Mouse (Mus musculus): ENCODE results near the gene Mob3a. TPM values are rescaled to one million over a fixed set of nuclear protein-coding genes. Genes with fewer than 3 reads are reported as not detected.

Gene Mob3a
- 13.4 and 25.6 TPM in 2 replicates for total RNA-seq (2015; ENCODE audit: low replicate concordance)
- total RNA-seq (2017; ENCODE audit: low replicate concordance): 11.0 and 18.2 TPM in 2 replicates

- peak; percentile 70 for ATAC-seq (replicated peaks; ENCODE audit: low FRiP score, poor library complexity, severe bottlenecking)
Observed at GRCm38 (mm10) chr10:80701721-80702535, at the start of gene Mob3a, which contains the start of gene Izumo4. Mob3a (minus strand) TSS chr10:80701977. Izumo4 (plus strand) TSS chr10:80702184.

DNA sequence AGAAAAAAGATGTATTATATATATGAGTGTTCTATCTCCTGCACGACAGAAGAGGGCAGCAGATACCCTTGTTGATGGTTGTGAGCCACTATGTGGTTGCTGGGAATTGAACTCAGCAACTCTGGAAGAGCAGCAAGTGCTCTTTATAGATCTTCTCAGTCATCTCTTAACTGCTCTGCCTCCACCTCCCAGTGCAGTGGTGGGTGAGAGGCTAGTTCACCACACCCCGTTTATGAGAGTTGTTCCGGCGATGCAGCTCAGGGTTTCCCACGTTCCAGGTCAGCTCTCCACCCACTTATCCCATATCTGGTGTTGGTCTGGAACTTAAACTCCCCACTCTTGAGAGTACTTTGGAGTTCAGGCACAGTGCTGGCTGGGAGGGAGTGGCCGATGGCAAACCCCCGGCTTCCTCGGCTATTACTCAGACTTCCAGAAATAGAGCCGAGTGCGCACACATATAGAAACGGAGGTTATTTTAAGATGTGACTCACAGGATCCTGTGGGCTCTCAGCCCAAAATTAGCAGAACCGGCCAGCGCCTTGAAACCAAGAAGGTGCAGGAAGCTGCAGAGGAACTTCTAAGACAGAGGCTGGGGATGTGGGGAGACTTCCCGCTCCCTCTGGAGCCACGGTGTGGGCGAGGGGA, 49.5 kb upstream of the Mob3a start:
- ATAC-seq (replicated peaks; ENCODE audit: low FRiP score, poor library complexity, severe bottlenecking): no peak

DNA sequence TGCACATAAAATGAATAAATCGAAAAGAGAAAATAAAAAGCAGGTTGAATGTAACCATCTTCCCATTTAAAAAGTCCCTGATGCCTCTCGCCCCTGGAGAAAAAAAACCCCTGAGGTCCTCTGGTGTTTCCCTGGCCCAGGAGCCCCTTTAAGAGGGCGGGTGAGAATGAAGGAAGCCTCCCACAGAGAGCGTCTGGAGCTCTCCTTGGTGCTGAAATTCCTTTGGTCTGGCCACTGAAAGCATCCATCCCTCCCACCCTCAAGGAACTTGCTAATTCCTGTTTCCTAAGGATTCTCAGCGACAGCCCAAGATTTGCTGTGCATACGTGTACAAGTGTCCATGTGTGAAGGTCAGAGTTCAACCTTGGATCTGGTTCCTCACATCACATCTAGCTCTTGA, 46.8 kb upstream of the Mob3a start:
- ATAC-seq (replicated peaks; ENCODE audit: low FRiP score, poor library complexity, severe bottlenecking): no peak

DNA sequence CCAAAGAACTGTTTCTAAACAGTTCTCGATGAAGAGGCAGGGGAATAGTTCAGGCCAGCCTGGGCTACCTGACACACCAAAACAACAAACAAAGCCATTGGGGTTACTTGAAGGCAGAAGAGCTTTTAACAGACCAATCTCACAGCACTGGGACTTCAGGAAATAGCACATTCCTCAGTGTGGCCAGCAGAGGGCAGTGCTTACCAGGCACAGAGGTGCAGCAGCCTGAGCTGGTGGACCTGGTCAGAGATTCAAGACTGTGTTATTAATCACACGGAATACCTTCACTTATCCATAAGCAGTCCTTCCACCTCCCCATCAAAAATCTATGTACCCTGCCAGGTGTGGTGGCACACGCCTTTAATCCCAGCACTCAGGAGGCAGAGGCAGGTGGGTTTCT, 45.6 kb upstream of the Mob3a start:
- ATAC-seq (replicated peaks; ENCODE audit: low FRiP score, poor library complexity, severe bottlenecking): peak; percentile 75

DNA sequence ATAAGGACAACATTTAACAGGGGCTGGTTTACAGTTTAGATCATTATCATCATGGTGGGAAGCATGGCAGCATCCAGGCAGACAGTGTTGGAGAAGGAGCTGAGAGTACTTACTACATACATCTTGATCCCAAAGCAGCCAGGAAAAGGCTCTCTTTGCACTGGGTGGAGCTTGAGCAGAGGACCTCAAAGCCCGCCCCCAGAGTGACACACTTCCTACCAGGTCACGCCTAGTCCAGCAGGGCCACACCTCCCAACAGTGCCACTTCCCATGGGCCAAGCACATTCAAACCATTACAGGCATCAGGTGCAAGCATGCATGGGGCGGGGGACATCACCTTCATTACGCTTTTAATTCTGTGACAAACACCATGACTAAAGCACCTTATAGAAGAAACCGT, 42.5 kb upstream of the Mob3a start:
- ATAC-seq (replicated peaks; ENCODE audit: low FRiP score, poor library complexity, severe bottlenecking): peak; percentile 66

DNA sequence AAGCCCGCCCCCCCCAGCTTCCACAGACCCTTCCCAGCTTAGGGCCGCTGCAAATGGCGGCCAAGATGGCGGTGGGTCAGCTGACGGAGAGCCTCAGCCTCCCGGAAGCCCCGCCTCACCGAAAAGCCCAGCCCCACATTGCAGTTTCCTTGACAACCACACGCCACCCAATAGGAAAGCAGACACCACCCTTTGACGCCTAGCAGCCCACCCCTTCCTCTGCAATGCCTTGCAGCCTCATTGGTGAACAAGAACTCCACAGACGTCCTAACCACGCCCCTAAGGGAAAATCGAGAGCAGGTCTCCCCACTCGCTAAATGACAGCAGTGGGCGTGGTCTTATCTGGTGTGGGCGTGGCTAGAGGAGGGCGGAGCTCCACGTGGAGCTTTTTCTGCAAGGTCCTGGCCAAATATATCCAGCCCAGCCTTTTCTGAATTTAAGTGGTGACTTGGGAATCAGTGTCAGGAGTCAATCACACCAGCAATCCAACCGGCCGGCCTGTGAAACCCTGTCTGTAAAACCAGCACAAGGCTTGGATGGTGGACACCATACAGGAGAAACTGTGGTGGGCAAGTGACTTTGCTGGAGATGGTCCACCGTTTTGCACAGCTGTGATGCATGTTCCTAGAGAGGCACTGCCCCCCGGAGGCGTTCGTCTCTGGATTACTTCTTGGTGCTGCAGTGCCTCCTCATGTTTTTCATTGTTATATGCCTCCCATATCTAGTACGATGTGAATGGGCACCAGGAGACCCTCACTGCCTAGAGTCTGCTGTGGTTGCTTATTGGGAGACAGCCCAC, 40.6 kb upstream of the Mob3a start, which contains the start of gene Ap3d1:
Ap3d1 (minus strand) TSS at position 85 of the 799 bp plus-strand sequence.
- peak; percentile 94 for ATAC-seq (replicated peaks; ENCODE audit: low FRiP score, poor library complexity, severe bottlenecking)

- ATAC-seq (replicated peaks; ENCODE audit: low FRiP score, poor library complexity, severe bottlenecking): peak; percentile 3; the same call in 1 of the 2 replicates
Observed at GRCm38 (mm10) chr10:80741634-80742179, 39.9 kb upstream of the Mob3a start.

- ATAC-seq (replicated peaks; ENCODE audit: low FRiP score, poor library complexity, severe bottlenecking): 0 out of 2 replicates have a peak, but pooled peaks have one; percentile 6
Observed at GRCm38 (mm10) chr10:80741146-80741545, 39.4 kb upstream of the Mob3a start.

GRCm38 (mm10) chr10:80738657-80739056, 36.9 kb upstream of the Mob3a start:
- ATAC-seq (replicated peaks; ENCODE audit: low FRiP score, poor library complexity, severe bottlenecking): no peak

DNA sequence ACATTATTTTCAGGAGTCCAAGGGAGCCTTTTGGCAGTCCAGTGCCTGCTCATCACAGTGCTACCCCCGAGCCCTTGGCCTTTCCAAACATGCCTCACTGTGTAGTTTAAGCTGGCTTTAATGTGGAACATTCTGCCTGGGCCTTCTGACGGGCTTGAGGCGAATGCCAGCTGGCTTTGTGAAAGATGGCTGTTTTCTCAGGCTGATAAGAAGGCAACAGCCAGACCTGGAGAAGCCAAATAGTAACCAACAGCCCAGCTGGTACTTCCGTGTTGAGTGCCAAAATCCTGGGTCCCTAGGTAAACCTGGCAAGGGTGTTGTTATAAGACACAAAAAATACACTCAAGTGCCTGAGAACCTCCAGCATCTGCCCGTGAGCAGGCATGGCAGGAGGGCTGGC, 35.0 kb upstream of the Mob3a start:
- ATAC-seq (replicated peaks; ENCODE audit: low FRiP score, poor library complexity, severe bottlenecking): no peak

DNA sequence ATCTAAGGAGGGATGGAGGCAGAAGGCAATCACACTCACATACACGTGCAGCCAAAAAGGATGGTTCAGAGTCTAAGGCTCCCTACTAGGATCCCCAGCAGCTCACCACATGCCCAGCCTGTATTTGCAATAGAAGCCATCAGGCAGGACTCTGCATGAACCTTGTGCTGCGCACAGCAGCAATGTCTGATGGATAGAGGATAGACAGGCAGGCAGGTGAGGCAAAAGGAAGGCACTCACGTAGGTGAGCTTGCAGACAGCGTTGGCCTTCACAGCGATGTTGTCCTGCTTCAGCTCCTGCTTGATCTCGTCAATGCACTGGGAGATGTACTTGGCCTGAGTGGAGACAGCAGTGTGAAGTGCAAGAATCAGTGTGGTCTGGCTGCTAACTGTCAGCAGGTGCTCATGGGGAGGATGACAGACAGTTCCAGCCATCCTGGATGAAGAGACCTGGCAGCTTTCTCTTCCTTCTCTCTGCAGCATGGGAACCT, 30.9 kb upstream of the Mob3a start:
- no peak for ATAC-seq (replicated peaks; ENCODE audit: low FRiP score, poor library complexity, severe bottlenecking)

DNA sequence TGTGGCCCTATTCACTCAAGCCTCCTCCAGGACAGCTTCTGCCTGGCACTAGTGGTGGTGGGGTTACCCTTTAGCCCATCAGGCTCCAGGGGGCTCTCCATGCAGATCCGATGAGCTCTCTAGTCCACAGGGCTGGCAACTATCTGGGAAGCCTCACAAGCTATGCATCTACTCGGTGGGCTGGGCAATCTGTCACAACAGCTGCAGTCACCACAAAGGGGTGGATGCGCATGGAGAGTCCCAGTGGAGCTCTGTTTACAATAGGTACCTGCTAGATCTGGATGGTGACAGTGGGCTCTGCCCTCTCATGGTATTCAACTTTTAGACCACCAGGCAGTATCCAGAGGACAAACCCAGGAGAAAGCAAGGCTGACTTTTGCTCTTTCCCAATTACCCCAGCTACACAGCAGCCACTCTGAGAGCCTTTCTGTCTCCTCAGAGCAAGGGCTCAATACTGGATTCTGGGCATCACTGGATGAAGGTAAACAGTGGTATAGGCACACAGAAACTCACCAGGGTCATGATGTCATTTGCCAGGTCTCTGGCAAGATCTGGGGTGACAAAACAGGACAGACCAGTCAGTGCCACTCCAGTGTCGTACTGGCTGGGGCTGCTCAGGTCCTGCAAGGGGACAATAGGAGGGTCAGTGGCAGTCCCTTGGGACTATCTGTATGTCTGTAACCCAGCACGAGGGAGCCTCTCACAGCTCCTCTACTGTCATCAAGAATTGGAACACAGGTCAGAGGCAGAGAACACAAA, 25.8 kb upstream of the Mob3a start:
- no peak for ATAC-seq (replicated peaks; ENCODE audit: low FRiP score, poor library complexity, severe bottlenecking)

- ATAC-seq (replicated peaks; ENCODE audit: low FRiP score, poor library complexity, severe bottlenecking): no peak
Observed at GRCm38 (mm10) chr10:80717281-80717680, 15.5 kb upstream of the Mob3a start.

GRCm38 (mm10) chr10:80710834-80711233, 9.1 kb upstream of the Mob3a start:
- ATAC-seq (replicated peaks; ENCODE audit: low FRiP score, poor library complexity, severe bottlenecking): no peak

DNA sequence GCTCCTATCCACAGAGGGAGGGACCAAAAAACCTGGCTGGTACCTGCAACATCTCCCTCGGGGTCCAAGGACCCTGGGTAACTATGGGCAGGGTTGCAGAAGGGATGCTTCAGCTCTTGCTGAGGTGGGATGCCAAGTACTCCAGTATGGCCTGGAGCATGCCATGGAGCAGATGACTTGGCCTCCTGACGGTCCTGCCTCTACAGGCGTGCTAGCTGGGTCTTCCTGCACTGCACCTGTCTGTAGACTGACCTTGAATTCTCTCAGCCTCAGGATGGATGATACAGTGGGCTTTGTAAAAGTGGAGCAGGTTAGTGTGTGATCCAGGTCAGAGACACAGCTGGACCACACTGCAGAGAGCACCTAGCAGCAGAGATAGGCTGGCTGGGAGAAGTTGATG, 3.7 kb upstream of the Mob3a start:
- ATAC-seq (replicated peaks; ENCODE audit: low FRiP score, poor library complexity, severe bottlenecking): no peak

GRCm38 (mm10) chr10:80705033-80705432, 3.3 kb upstream of the Mob3a start:
- ATAC-seq (replicated peaks; ENCODE audit: low FRiP score, poor library complexity, severe bottlenecking): no peak

DNA sequence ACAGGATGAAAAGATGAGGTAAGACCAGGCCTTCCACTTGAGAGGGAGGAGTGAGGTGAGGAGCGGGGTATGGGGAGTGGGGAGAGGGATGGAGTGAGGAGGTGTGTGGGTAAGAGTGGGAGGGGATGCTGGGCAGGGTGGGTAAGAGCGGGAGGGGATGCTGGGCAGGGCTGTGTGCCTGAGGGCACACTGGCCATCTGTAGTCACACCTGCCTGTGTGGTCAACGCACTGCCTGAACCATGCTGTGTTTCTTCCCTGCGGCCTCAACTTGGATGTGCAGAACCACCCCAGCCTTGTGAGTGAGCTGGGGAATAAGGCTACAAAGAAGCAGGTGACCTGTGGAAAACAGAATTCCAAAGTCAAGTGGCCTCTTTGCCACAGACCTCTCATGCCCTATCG, 2.6 kb upstream of the Mob3a start:
- ATAC-seq (replicated peaks; ENCODE audit: low FRiP score, poor library complexity, severe bottlenecking): no peak

GRCm38 (mm10) chr10:80703643-80704042, 1.9 kb upstream of the Mob3a start:
- ATAC-seq (replicated peaks; ENCODE audit: low FRiP score, poor library complexity, severe bottlenecking): no peak

Data from erythroblast, adult 5-6 weeks (primary cell).